Mouse (Mus musculus) embryonic stem cell, embryonic (primary cell): Measurements from ENCODE around the gene Dhx37.
"Not testable (repeated sequence)": the region's sequence is repeated elsewhere in the genome, so short reads cannot be mapped to it uniquely, and the experiment has no call there.

Experiments used
- CTCF ChIA-PET, 4 experiments: fragments of 300-600 bp in 2 of 4; fragments of 350-600 bp in 2 of 4; sonication (Branson Sonifier 250); formaldehyde crosslinking; loops; one replicate each; lab custom pipeline; 2022; ENCODE audit warnings: inconsistent platforms in 2 of 4; lab: Charles Lee
- POLR2A ChIA-PET, 4 experiments: fragments of 300-600 bp in 2 of 4; fragments of 350-600 bp in 2 of 4; sonication (Branson Sonifier 250); formaldehyde crosslinking; loops; one replicate each; lab custom pipeline; 2022; ENCODE audit warnings: antibody characterized with exemption in 4 of 4, inconsistent platforms in 1 of 4; lab: Charles Lee

The Dhx37 gene

DNA sequence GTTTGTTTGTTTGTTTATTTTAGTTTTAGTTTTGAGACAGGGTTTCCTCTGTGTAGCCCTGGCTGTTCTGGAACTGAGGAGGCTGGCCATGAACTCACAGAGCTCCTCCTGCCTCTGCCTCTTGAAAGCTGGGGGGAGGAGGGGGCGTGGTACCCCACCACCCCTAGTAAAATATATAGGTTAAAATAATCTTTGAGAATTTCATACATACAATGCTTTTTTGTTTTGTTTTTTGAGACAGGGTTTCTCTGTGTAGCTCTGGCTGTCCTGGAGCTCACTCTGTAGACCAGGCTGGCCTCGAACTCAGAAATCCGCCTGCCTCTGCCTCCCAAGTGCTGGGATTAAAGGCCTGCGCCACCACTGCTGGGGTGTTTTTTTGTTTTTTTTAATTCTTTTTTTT is 41.7 kb downstream of the Dhx37 start:
- CTCF ChIA-PET, result interaction anchor here in 1 of 4 experiments (1.0 to 1.2 kb wide), 3 partner anchors 14 to 117 kb away, joined by 3 read pairs; no protein-coding TSS in a partner anchor

DNA sequence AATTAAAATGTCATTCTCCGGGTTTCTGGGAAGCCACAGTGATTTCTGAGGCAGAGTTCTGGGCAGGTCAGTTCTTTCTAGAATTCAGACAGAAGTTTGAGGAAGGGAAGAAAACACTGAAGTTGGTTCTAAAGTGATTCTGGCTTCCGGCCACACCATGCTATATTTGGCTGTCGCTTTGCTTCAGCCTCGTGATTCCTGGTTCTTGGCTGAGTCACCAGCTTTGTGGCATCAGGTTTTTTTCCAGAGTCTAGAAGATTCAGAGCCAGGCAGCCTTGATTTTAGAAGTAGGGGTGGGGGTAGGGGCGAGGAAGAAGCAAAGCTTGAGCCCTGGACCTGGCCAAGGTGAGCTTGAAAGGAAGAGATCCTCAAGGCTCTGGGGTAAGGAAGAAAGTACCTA is 42.3 kb downstream of the Dhx37 start:
- ChIA-PET POLR2A (interaction anchor here in 3 of 4 experiments (0.5 to 7.2 kb wide), 26 partner anchors 8 to 638 kb away, joined by 3 to 295 read pairs (median 26); partner anchors contain the start of genes Bri3bp (in 2 of the 3), Dhx37 (in 2 of the 3) and Scarb1 (in 1 of the 3)), CTCF (interaction anchor here in 1 of 4 experiments (1.0 to 1.2 kb wide), 3 partner anchors 14 to 118 kb away, joined by 3 read pairs; no protein-coding TSS in a partner anchor)

More for the DNA sequence above, 41.7 kb downstream of the Dhx37 start:
- POLR2A ChIA-PET, result interaction anchor here (0.5 to 7.2 kb wide), 54 partner anchors 8 to 953 kb away, joined by 3 to 295 read pairs (median 8); partner anchors contain the start of genes Bri3bp (in 2 of the 4), Dhx37 (in 2 of the 4), Kmt5a (in 1 of the 4) and Scarb1 (in 1 of the 4)

DNA sequence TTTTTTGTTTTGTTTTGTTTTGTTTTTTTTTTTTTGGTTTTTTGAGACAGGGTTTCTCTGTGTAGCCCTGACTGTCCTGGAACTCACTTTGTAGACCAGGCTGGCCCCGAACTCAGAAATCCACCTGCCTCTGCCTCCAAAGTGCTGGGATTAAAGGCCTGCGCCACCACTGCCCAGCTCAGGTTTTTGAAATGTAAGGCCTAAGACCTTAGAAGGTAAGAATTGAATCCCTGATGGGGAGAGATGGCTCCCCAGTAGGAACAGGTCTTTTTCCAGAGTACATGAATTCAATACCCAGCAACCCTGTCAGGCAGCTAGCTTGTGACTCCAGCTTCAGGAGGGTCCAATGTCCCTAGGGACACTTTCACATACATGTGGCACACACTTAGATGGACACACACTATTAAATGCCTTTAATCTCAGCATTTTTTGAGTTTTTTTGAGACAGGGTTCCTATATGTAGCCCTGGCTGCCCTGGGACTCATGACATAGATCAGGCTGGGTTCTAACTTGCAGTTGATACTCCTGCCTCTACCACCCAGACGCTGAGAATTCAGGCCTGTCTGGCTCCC is 42.9 kb downstream of the Dhx37 start:
- CTCF ChIA-PET, result interaction anchor here in 1 of 4 experiments (1.0 kb wide), 1 partner anchor 15 kb away, joined by 3 read pairs; no protein-coding TSS in a partner anchor
- POLR2A ChIA-PET, result interaction anchor here in 3 of 4 experiments (0.7 to 7.2 kb wide), 20 partner anchors 8 to 132 kb away, joined by 3 to 295 read pairs (median 51); partner anchors contain the start of genes Bri3bp (in 2 of the 3), Dhx37 (in 2 of the 3) and Scarb1 (in 1 of the 3)

DNA sequence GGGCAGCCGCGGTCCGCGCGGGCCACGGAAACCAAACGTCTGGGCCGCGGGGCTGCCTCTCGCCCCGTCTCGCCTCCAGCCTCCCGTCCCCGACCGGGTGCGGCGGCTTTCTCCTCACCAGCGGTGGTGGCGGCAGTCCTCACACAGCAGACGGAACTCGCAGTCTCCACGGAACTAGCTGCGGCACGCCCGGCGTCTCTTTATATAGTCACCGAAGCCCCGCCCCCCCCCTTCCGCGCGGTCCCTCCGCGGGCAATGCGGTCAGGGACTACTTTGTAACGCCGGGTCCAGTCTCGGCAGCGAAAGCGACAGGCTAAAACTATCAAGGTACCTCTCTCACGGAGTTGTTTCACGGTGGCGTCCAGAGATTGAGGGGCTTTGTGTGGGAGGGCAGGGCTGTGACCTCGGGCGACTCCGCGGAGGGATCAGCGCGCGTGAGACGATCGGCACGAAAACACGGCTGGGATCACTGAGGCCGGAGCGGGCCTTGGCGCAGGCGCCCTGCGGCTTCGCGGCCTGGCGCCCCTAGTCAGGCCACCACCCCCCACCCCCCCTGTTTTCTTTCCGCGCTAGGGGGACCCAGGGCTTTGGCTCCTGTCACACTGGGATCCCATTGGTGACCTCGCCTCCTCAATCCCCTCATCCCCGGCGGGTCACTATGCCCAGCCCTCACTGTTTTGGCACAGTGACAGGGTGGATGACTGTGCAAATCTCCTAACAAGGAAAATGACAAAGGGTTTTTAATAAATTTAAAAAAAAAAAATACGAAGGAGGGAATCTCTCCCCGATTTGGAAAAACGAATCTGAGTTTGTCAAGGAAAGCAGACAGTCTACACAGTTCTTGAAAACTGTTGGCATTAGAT is 44.1 kb downstream of the Dhx37 start, which contains the start of gene Ubc:
TSS of gene Ubc (minus strand) at position 624 of the 863 bp plus-strand sequence.
- CTCF ChIA-PET, result no interaction called here

DNA sequence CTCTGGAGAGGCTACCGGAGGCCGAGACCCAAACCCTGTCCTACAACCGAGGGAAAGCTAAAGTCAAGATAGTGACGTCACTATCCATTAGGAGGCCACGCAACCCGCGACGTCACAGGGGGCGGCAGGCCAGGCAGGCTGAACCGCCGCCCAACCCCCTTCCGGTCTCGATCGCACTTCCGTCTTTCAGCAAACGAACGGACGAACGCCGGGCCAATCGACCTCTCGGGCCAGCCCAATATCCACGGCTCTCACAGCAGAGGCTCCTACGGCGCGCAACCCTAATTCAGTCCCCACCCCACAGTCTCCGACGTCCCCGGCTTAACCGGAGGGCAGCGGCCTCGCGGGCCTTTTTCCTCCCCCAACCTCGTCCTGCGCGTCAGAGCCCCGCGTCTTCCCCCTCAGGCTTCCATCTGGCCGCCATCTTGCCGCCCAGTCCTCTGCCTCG is 44.8 kb downstream of the Dhx37 start, which contains the start of gene Gm10382:
TSS of gene Gm10382 (plus strand) at position 192 of the 448 bp plus-strand sequence.
- CTCF ChIA-PET, result interaction anchor here in 1 of 4 experiments (0.6 kb wide), 1 partner anchor 103 kb away, joined by 11 read pairs; no protein-coding TSS in a partner anchor

More for the DNA sequence above, 44.1 kb downstream of the Dhx37 start, which contains the start of gene Ubc:
- POLR2A ChIA-PET, result interaction anchor here (0.5 to 2.2 kb wide), 43 partner anchors 9 to 153 kb away, joined by 3 to 39 read pairs (median 5); partner anchors contain the start of genes Bri3bp (in 2 of the 4) and Dhx37 (in 1 of the 4)

DNA sequence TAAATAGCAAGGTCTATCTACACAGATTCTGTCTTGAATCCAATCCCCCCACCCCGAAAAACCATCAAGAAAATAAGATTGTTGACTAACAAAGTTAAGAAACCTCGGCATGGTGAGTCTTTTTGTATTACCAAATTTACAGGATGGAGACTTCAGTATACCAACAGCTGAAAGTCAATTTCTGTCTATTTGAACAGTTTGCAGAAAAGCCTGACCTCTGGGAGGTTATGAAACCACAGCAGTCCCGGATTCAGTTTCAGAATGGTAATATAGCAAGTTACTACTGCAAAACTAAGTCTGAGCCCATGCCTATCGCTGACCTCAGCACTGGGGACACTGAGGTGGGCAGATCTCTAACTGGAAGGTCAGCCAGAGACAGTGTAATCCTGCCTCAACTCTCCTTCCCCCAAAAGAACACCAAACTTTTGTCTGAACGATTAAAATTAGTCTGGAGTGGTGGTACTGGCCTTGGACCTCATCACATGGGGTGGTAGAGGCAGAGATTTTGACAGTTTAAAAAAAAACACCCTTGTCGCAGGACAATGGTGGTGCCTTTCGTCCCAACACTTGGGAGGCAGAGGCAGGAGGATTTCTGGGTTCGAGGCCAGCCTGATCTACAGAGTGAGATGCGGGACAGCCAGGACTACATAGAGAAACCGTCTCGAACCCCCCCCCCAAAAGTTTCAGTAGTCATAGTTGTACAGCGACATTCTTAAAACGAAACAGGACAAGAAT is 45.4 kb downstream of the Dhx37 start:
- ChIA-PET POLR2A (interaction anchor here (0.6 to 2.2 kb wide), 22 partner anchors 9 to 152 kb away, joined by 3 to 39 read pairs (median 5); partner anchors contain the start of genes Bri3bp (in 1 of the 4) and Dhx37 (in 1 of the 4)), CTCF (interaction anchor here in 1 of 4 experiments (0.6 kb wide), 1 partner anchor 103 kb away, joined by 11 read pairs; no protein-coding TSS in a partner anchor)

More for the DNA sequence above, 44.8 kb downstream of the Dhx37 start, which contains the start of gene Gm10382:
- POLR2A ChIA-PET, result interaction anchor here (0.6 to 2.2 kb wide), 40 partner anchors 10 to 152 kb away, joined by 3 to 39 read pairs (median 5); partner anchors contain the start of genes Bri3bp (in 2 of the 4) and Dhx37 (in 1 of the 4)

DNA sequence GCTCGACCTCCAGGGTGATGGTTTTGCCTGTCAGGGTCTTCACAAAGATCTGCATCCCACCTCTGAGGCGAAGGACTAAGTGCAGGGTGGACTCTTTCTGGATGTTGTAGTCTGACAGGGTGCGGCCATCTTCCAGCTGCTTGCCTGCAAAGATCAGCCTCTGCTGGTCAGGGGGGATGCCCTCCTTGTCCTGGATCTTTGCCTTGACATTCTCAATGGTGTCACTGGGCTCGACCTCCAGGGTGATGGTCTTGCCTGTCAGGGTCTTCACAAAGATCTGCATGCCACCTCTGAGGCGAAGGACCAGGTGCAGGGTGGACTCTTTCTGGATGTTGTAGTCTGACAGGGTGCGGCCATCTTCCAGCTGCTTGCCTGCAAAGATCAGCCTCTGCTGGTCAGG is 46.6 kb downstream of the Dhx37 start:
- POLR2A ChIA-PET, CTCF ChIA-PET: not testable (repeated sequence)

DNA sequence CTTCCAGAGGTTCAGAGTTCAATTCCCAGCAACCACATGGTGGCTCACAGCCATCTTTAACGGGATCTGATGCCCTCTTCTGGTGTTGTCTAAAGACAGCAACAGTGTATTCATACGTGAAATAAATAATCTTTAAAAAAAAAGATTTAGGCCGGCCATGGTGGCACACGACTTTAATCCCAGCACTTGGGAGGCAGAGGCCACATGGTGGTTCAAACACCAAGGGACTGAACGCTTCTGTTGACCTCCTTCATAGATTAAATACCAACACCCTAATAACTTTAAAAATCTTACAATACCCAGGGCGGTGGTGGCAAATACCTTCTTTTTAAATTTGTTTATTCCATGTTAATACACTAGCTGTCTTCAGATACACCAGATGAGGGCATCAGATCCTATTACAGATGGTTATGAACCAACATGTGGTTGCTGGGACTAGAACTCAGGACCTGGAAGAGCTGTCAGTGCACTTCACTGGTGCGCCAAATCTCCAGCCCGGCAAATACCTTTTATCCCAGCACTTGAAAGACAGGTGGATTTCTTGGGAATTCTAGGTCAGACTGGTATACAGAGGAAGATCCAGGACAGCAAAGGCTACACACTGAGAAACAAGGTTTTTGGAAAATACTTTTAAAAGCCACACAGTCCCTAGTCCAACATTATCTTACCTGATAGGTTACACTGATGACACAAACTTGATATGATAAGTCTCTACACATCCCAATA is 48.5 kb downstream of the Dhx37 start:
- POLR2A ChIA-PET, result interaction anchor here (0.6 to 6.3 kb wide), 32 partner anchors 8 to 329 kb away, joined by 3 to 107 read pairs (median 5); partner anchors contain the start of genes Bri3bp (in 2 of the 4) and Scarb1 (in 2 of the 4)

DNA sequence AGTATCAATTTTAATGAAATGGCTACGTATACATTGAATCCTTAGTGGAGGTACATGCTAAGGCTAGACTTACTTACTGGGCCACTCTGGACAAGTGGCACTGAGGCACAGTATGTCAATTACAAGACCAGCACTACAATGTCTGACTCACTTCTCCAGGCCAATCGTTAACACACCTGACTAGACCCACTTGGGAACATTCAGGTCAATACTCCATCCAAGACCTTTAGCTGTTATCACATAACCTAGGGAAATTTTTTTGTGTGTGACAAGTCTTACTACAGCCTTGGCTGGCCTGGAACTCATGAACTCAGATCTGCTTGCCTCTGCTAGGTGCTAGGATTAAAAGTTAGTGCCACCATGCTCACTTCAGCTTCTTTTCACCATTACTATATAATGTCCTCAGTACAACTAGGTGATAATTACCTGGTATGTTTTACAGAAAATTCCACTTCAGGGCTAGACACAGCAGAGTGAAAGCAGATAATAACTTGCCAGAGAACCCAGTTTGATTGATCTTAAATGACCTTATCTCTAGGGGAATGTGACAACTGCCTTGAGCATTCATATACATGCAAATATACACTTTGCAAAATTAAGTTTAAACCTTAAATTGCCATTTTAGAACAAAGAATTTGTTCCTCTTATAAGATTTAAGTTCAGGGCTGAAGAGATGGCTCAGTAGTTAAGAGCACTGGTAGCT is 49.3 kb downstream of the Dhx37 start:
- CTCF ChIA-PET, result interaction anchor here in 3 of 4 experiments (0.6 to 2.1 kb wide), 6 partner anchors 13 to 370 kb away, joined by 3 to 9 read pairs (median 4); no protein-coding TSS in a partner anchor
- POLR2A ChIA-PET, result interaction anchor here (0.6 to 6.3 kb wide), 40 partner anchors 9 to 192 kb away, joined by 3 to 107 read pairs (median 5); partner anchors contain the start of genes Bri3bp (in 2 of the 4), Scarb1 (in 2 of the 4) and Dhx37 (in 1 of the 4)

More for the DNA sequence above, 48.5 kb downstream of the Dhx37 start:
- CTCF ChIA-PET, result interaction anchor here in 2 of 4 experiments (1.1 to 2.0 kb wide), 2 partner anchors 14 to 17 kb away, joined by 3 to 6 read pairs; no protein-coding TSS in a partner anchor

DNA sequence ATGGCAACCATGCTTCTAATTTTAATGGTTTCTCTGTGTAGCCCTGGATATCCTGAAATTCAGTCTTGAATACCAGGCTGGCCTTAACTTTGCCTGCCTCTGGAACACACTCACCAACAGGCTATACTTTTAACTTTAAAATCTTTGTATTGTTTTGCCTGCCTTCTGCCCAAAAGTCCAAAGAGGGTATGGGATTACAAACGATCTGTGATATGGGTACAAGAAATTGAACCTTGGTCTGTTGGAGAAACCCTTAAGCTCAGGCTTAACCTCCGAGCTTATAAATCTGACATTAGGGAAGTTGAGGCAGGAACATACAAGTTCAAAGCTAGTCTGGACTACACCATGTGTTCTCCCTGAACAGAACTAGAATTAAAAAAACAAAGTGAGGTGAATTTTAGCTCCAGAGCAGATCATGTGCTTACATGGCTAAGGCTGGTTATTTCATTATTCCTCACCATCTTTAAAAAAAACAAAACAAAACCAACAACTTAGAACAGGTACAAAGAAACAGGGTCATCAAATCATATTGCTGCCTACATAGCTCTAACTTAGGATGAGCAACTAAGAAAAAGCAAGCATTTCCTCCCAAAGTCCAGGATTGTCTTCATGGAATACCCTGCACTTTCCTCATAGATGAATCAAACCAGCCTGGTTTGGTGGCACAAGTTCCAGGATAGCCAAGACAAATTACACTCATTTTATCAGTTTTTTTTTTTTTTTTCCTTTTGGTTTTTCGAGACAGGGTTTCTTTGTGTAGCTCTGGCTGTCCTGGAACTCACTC is 50.1 kb downstream of the Dhx37 start:
- POLR2A ChIA-PET, result interaction anchor here (0.6 to 6.3 kb wide), 48 partner anchors 8 to 1037 kb away, joined by 3 to 107 read pairs (median 4); partner anchors contain the start of genes Atp6v0a2 (in 1 of the 4), Bri3bp (in 1 of the 4), Dhx37 (in 1 of the 4) and Scarb1 (in 1 of the 4)
- CTCF ChIA-PET, result interaction anchor here (0.5 to 2.1 kb wide), 14 partner anchors 12 to 370 kb away, joined by 3 to 9 read pairs (median 4); partner anchors contain the start of gene Bri3bp (in 1 of the 4)

DNA sequence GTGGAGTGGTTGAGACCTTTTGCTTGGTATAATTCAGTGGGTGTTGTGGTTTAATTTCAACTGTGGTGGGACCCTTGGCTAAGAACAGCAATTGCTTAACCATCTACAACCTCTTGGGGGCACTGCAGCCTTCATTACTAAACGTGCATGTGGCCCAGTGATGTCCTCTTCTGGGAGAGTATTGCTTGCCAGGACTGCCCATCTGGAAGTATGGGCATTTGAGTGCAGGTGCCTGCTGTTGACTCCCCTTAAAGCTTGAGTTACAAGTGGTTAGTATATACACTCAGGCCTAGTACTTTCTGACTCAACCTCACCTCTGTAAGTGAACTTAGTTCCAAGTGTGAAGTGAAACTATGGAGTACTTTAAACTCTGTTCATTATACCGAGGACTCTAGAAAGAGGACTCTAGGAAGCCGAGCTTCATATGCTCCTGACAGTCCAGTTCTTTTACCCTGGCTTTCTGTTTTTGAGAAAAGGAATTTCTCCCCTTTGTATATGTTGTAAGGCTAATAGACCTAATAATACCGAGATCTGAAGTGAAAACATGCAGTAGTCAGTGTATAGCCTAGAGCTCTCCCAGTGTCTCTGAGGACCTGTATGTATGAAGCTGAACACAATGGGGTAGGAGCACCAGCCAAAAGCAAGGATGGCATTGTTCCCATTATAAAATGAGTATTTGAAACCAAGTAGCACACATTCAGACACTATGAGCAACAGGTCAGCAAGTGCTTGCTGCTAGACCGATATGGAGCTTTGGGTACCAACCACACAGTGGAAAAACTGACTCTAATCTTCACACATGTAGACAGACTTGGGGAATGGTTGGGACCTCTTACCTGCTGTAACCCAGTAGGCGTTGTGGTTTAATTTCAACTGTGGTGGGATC is 51.0 kb downstream of the Dhx37 start:
- ChIA-PET CTCF (interaction anchor here (0.5 to 2.1 kb wide), 7 partner anchors 11 to 142 kb away, joined by 3 to 9 read pairs (median 3); no protein-coding TSS in a partner anchor), POLR2A (interaction anchor here (0.6 to 6.3 kb wide), 36 partner anchors 7 to 1036 kb away, joined by 3 to 107 read pairs (median 4); partner anchors contain the start of genes Bri3bp (in 1 of the 4), Dhx37 (in 1 of the 4) and Scarb1 (in 1 of the 4))

DNA sequence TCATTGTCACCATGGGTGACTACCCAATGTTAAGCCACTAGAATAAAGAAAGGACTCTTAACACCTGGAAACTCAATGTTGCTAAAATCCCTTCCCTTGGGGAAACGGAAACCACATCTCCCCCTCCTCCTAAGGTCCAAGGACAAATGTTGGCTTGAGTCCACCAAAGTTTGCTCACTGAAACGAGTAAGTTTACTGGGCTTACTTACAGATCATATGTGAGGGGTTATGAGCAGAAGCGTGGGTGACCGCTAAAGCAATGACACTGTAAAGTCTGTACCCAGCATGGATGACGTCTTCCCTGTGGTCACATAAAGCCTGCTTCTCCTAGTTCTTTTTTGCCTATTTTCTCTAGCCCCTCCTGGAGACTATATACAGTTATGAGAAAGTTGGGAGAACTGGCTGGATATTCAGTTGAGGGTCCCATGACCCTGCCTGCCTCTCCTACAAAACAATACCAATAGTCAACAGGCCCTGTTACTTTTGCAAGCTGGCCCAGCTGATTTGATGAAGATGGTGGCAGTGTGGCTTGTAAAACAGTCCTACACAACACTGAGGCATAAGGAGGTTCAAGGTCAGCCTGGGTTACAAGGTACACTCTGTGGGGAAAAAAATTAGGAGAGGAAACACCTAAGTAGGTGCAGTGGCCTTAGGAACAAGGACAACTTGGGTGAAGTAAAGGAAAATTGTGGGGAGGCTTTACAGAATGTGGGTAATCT is 51.8 kb downstream of the Dhx37 start:
- POLR2A ChIA-PET, result interaction anchor here in 3 of 4 experiments (0.8 to 6.3 kb wide), 20 partner anchors 10 to 143 kb away, joined by 3 to 107 read pairs (median 8); partner anchors contain the start of genes Bri3bp (in 1 of the 3) and Scarb1 (in 1 of the 3)
- CTCF ChIA-PET, result interaction anchor here in 2 of 4 experiments (0.5 to 3.6 kb wide), 3 partner anchors 13 to 143 kb away, joined by 3 to 11 read pairs (median 9); no protein-coding TSS in a partner anchor
